ENCODE assay signal across 8 mouse cellular contexts in genomic region chr11:101170811-101171610, GRCm38 (mm10). TPM values are rescaled to one million over a fixed set of nuclear protein-coding genes. Genes with fewer than 3 reads are reported as not detected.
DNase-seq lines count a peak whose midpoint lies in the region; ATAC-seq lines count a peak whose summit lies in the region.

Gene Plekhh3 (minus strand): TSS chr11:101171351.

- DNase-seq in NIH3T3 (ENCODE audit: low read depth) = peak; percentile 98
- DNase-seq in cerebellum, adult 9-11 months = peak; percentile 99
- DNase-seq in frontal cortex, postnatal 25 days (ENCODE audit: low spot score in 2 of 2) = peak; percentile 70 to 88
- DNase-seq in hindbrain, embryonic 14.5 days (ENCODE audit: low spot score) = peak; percentile 93
- peak; percentile 91 to 92 for DNase-seq in layer of hippocampus, postnatal 36 days
- DNase-seq in lung, postnatal 36 days = peak; percentile 98
- DNase-seq in retina, postnatal 1 day = peak; percentile 100
- peak; percentile 96 for DNase-seq in urinary bladder, postnatal 14 days (ENCODE audit: low spot score)

- peaks cover 49% of the 10 kb centered on the region for H3K27me3 ChIP-seq in hindbrain, embryonic 14.5 days (ENCODE audit: control insufficient read depth, insufficient read depth, low read length)

- under 1% methylated on average over 48 of the region's 50 CpGs for WGBS in hindbrain, embryonic 14.5 days

- ATAC-seq in hindbrain, embryonic 14.5 days (ENCODE audit: low FRiP score) = peak; percentile 96

- peak within 1 kb of the TSS; percentile 68 for H3K9ac ChIP-seq in hindbrain, embryonic 14.5 days

- peak within 1 kb of the TSS; percentile 83 for H3K4me2 ChIP-seq in hindbrain, embryonic 14.5 days (replicated peaks)

- peaks cover 21% of the 10 kb centered on the region for H3K36me3 ChIP-seq in hindbrain, embryonic 14.5 days (replicated peaks; ENCODE audit: control insufficient read depth, insufficient read depth)

- peaks cover 52% of the 10 kb centered on the region for H3K4me1 ChIP-seq in hindbrain, embryonic 14.5 days (replicated peaks; ENCODE audit: control insufficient read depth, insufficient read depth, low read length)

- H3K4me3 ChIP-seq in hindbrain, embryonic 14.5 days (replicated peaks; ENCODE audit: low read length) = peak within 1 kb of the TSS; percentile 61

- no peaks in the 10 kb centered on the region for H3K9me3 ChIP-seq in hindbrain, embryonic 14.5 days (ENCODE audit: control insufficient read depth, low read length)

- peak within 1 kb of the TSS; percentile 83 for H3K27ac ChIP-seq in hindbrain, embryonic 14.5 days

RNA-seq across cellular contexts. Expression of gene Plekhh3, which starts in this region (rescaled TPM):
- polyA plus RNA-seq in hindbrain, embryonic 14.5 days (2014; fragmentation: Nextera tagmentation; extraction: Ambion mirVana) = 7.7 and 9.5 TPM in 2 replicates
- total RNA-seq in layer of hippocampus, postnatal 36 days (2021) = 10 to 100 TPM; 12.5 to 14.8 TPM

Comparison
In these comparisons a context has a peak if more than half of its experiments do, and no peak if none do; other contexts are left out.
1. Peak in every context shown above with its lines: DNase-seq, ATAC-seq, H3K4me3 ChIP-seq and H3K27ac ChIP-seq.